Mouse (Mus musculus) MEL (cell line): Measurements from ENCODE around the gene Gm6583. TPM values are rescaled to one million over a fixed set of nuclear protein-coding genes. Genes with fewer than 3 reads are reported as not detected.

Experiments used
- DNase-seq: peaks from one replicate; pipeline ENCODE4 v3.0.0; 2011; ENCODE audit warnings: low read depth, low spot score
- H3K27ac ChIP-seq: 2 replicates; pipeline ENCODE4 v1.5.1; 2012; ENCODE audit warnings: low read depth, mild to moderate bottlenecking, control low read depth, low read length, moderate library complexity; ENCODE audit not compliant: control insufficient read depth
- H3K27me3 ChIP-seq, 2 experiments: fragments of 150-350 bp in 1 of 2; sonication (generic) in 1 of 2; 2 replicates each; pipeline ENCODE4 v1.6.1; 2012; ENCODE audit warnings: low read length in 2 of 2, mild to moderate bottlenecking in 2 of 2, improper control_type of control experiment in 1 of 2, moderate library complexity in 1 of 2; ENCODE audit not compliant: insufficient read depth in 2 of 2, control insufficient read depth in 1 of 2
- H3K36me3 ChIP-seq, 2 experiments: 2 replicates each; pipeline ENCODE4 v1.6.1; 2012 to 2014; ENCODE audit warnings: low read length in 2 of 2, improper control_type of control experiment in 1 of 2, inconsistent platforms in 1 of 2, mild to moderate bottlenecking in 1 of 2; ENCODE audit not compliant: insufficient read depth in 2 of 2, control insufficient read depth in 1 of 2
- H3K4me1 ChIP-seq, 2 experiments: fragments of 150-350 bp in 1 of 2; sonication (generic) in 1 of 2; 2 replicates each; pipeline ENCODE4 v1.6.1; 2012; ENCODE audit warnings: low read length in 2 of 2, improper control_type of control experiment in 1 of 2, mild to moderate bottlenecking in 1 of 2; ENCODE audit not compliant: insufficient read depth in 2 of 2, control insufficient read depth in 1 of 2
- H3K4me3 ChIP-seq, 2 experiments: fragments of 150-350 bp in 1 of 2; sonication (generic) in 1 of 2; 2 replicates each; pipeline ENCODE4 v1.5.1; 2012; ENCODE audit warnings: low read depth in 2 of 2, low read length in 2 of 2, mild to moderate bottlenecking in 2 of 2, moderate library complexity in 2 of 2, control low read depth in 1 of 2, improper control_type of control experiment in 1 of 2; ENCODE audit not compliant: control insufficient read depth in 1 of 2, insufficient read depth in 1 of 2
- H3K79me2 ChIP-seq: 2 replicates; pipeline ENCODE4 v1.6.1; 2012; ENCODE audit warnings: mild to moderate bottlenecking, low read length, moderate library complexity; ENCODE audit not compliant: control insufficient read depth, poor library complexity, insufficient read depth
- H3K9ac ChIP-seq: 2 replicates; pipeline ENCODE4 v1.6.1; 2012; ENCODE audit warnings: low read depth, mild to moderate bottlenecking, control low read depth, low read length, moderate library complexity; ENCODE audit not compliant: control insufficient read depth, poor library complexity, severe bottlenecking
- H3K9me3 ChIP-seq: fragments of 150-350 bp; sonication (generic); replicated peaks from 2 replicates; pipeline ENCODE4 v1.6.1; 2012; ENCODE audit warnings: mild to moderate bottlenecking, low read length, improper control_type of control experiment, moderate library complexity; ENCODE audit not compliant: insufficient read depth
- CHD2 ChIP-seq: IDR thresholded peaks from 2 replicates; pipeline ENCODE4 v1.6.1; 2011; ENCODE audit warnings: low read length, improper control_type of control experiment
- ETS1 ChIP-seq: IDR thresholded peaks from 2 replicates; pipeline ENCODE4 v1.6.1; 2012; ENCODE audit warnings: low read depth, mild to moderate bottlenecking, inconsistent platforms, low read length, improper control_type of control experiment, moderate library complexity
- GABPA ChIP-seq: IDR thresholded peaks from 2 replicates; pipeline ENCODE4 v1.6.1; 2012; ENCODE audit warnings: low read depth, mild to moderate bottlenecking, inconsistent platforms, low read length, improper control_type of control experiment, moderate library complexity
- GATA1 ChIP-seq: IDR thresholded peaks from 2 replicates; pipeline ENCODE4 v1.6.1; 2011; ENCODE audit warnings: low read depth, low read length, improper control_type of control experiment
- HCFC1 ChIP-seq: IDR thresholded peaks from 2 replicates; pipeline ENCODE4 v1.6.1; 2012; ENCODE audit warnings: low read depth, mild to moderate bottlenecking, inconsistent platforms, low read length, improper control_type of control experiment, moderate library complexity
- JUND ChIP-seq: IDR thresholded peaks from 2 replicates; pipeline ENCODE4 v1.6.1; 2011; ENCODE audit warnings: low read depth, mild to moderate bottlenecking, improper control_type of control experiment, low read length
- MAZ ChIP-seq: IDR thresholded peaks from 2 replicates; pipeline ENCODE4 v1.6.1; 2012; ENCODE audit warnings: low read depth, mild to moderate bottlenecking, inconsistent platforms, low read length, improper control_type of control experiment
- MYB ChIP-seq: IDR thresholded peaks from 2 replicates; pipeline ENCODE4 v1.6.1; 2011; ENCODE audit warnings: mild to moderate bottlenecking, low read depth, low read length, improper control_type of control experiment
- NELFE ChIP-seq: IDR thresholded peaks from 2 replicates; pipeline ENCODE4 v1.6.1; 2011; ENCODE audit warnings: low read depth, low read length, improper control_type of control experiment
- NRF1 ChIP-seq: IDR thresholded peaks from 2 replicates; pipeline ENCODE4 v1.6.1; 2014; ENCODE audit warnings: low read depth, mild to moderate bottlenecking, inconsistent platforms, low read length, improper control_type of control experiment, moderate library complexity; ENCODE audit not compliant: poor library complexity, insufficient read depth, severe bottlenecking
- RAD21 ChIP-seq: IDR thresholded peaks from 2 replicates; pipeline ENCODE4 v1.6.1; 2011; ENCODE audit warnings: mild to moderate bottlenecking, low read depth, low read length, improper control_type of control experiment
- SIN3A ChIP-seq: IDR thresholded peaks from 2 replicates; pipeline ENCODE4 v1.6.1; 2012; ENCODE audit warnings: low read length, improper control_type of control experiment, inconsistent platforms
- TAL1 ChIP-seq: IDR thresholded peaks from 2 replicates; pipeline ENCODE4 v1.6.1; 2012; ENCODE audit warnings: mild to moderate bottlenecking, inconsistent platforms, low read length, moderate library complexity, mixed read lengths
- TCF12 ChIP-seq: IDR thresholded peaks from 2 replicates; pipeline ENCODE4 v1.6.1; 2014; ENCODE audit warnings: low read depth, mild to moderate bottlenecking, inconsistent platforms, low read length, improper control_type of control experiment, moderate library complexity
- UBTF ChIP-seq: IDR thresholded peaks from 2 replicates; pipeline ENCODE4 v1.6.1; 2012; ENCODE audit warnings: low read depth, mild to moderate bottlenecking, inconsistent platforms, low read length, improper control_type of control experiment, moderate library complexity, borderline replicate concordance; ENCODE audit not compliant: insufficient read depth
- ZC3H11A ChIP-seq: IDR thresholded peaks from 2 replicates; pipeline ENCODE4 v1.6.1; 2012; ENCODE audit warnings: low read depth, mild to moderate bottlenecking, inconsistent platforms, low read length, improper control_type of control experiment
- ZKSCAN1 ChIP-seq: IDR thresholded peaks from 2 replicates; pipeline ENCODE4 v1.6.1; 2012; ENCODE audit warnings: low read depth, mild to moderate bottlenecking, inconsistent platforms, low read length, improper control_type of control experiment, moderate library complexity
- ZMIZ1 ChIP-seq: IDR thresholded peaks from 2 replicates; pipeline ENCODE4 v1.6.1; 2012; ENCODE audit warnings: low read depth, mild to moderate bottlenecking, inconsistent platforms, low read length, improper control_type of control experiment, moderate library complexity
- ZNF384 ChIP-seq: IDR thresholded peaks from 2 replicates; pipeline ENCODE4 v1.6.1; 2012; ENCODE audit warnings: low read depth, mild to moderate bottlenecking, inconsistent platforms, low read length, improper control_type of control experiment
- polyA plus RNA-seq, 2 experiments: library from polyadenylated mRNA; stranded (reverse) in 1 of 2; unstranded in 1 of 2; fragments of >175 nt in 1 of 2; fragments of >200 nt in 1 of 2; gene quantifications; 2 replicates each; pipeline versions ENCODE4 v1.2.1 to v1.2.4; 2012; ENCODE audit warnings: low replicate concordance in 2 of 2, low read depth in 1 of 2; ENCODE audit not compliant: insufficient read length in 2 of 2, insufficient read depth in 1 of 2, missing spikeins in 1 of 2
- total RNA-seq: library from RNA; depleted of rRNA; stranded (reverse); fragments of 300-350 nt; gene quantifications from 2 replicates; pipeline ENCODE4 v1.2.3, GENCODE M21; 2012

The Gm6583 gene
- total and polyA plus RNA-seq, 3 experiments = 0.04 to 0.11 TPM; not detected in 1

DNA sequence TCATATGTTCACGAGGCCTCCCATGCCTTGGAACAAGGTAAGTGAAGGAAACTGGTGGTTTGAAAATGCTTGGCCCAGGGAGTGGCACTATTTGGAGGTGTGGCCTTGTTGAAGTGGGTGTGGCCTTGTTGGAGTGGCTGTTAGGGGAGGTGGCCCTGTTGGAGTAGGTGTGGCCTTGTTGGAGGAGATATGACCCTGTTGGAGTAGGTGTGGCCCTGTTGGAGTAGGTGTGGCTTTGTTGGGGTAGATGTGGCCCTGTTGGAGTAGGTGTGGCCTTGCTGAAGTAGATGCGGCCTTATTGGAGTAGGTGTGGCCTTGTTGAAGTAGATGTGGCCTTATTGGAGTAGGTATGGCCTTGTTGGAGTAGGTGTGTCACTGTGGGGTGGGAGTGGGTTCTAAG, 30.1 kb upstream of the Gm6583 start:
- H3K27me3 ChIP-seq = no peaks in the 10 kb centered on the region
- no peaks in the 10 kb centered on the region for H3K9me3 ChIP-seq
- no peaks in the 10 kb centered on the region for H3K36me3 ChIP-seq
- no peak overlapping the region for H3K4me3 ChIP-seq
- no peak for TF ChIP-seq JUND
- TF ChIP-seq ETS1 = no peak
- no peak for TF ChIP-seq HCFC1
- no peak for TF ChIP-seq ZC3H11A
- TF ChIP-seq SIN3A = no peak
- no peak for TF ChIP-seq MAZ
- no peak for TF ChIP-seq CHD2
- TF ChIP-seq MYB = no peak
- no peak for TF ChIP-seq NELFE
- TF ChIP-seq NRF1 = no peak
- no peak for TF ChIP-seq GABPA
- TF ChIP-seq GATA1 = no peak
- no peak for TF ChIP-seq TAL1
- TF ChIP-seq ZKSCAN1 = no peak
- TF ChIP-seq ZMIZ1 = no peak
- no peaks in the 10 kb centered on the region for H3K79me2 ChIP-seq
- H3K4me1 ChIP-seq = no peaks in the 10 kb centered on the region
- no peak overlapping the region for H3K27ac ChIP-seq
- peak; percentile 56 for DNase-seq
- H3K9ac ChIP-seq = no peak overlapping the region

DNA sequence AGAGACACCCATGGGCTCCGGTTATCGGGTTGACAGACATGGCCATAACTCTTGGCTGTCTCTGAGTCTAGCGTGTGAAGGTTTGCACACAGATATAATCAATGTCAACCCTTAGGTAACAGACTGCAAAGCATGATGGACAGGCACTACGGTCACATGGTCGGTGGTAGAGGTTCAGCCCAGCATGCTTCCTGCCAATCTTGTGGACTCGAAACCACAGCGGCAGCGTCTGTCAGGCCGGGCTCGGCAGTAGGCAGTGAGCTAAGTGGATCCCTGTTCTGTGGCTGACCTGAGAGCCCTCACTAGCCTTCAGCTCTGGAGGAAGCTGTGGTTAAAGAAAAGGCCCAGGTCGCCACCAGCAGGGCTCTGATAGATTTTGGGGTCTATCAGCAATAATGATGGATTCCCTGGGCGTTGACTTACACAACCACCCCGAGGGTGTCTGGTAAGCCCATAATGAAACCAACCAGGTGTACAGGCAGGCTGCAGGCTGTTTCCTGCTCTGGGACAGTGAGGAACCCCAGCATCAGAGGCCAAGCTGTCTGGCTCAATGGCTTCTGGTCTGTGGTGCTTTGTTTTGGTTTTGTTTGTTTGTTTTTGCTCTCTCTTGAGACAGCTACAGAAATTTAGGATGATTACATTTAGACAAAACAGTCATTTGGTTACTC, 29.1 kb upstream of the Gm6583 start:
- no peaks in the 10 kb centered on the region for H3K36me3 ChIP-seq
- no peak overlapping the region for H3K9ac ChIP-seq
- H3K9me3 ChIP-seq = no peaks in the 10 kb centered on the region
- TF ChIP-seq UBTF (no peak), RAD21 (no peak), SIN3A (no peak), CHD2 (no peak), TCF12 (no peak), ZNF384 (no peak)
- DNase-seq = no peak
- no peak overlapping the region for H3K27ac ChIP-seq
- H3K27me3 ChIP-seq = no peaks in the 10 kb centered on the region
- H3K79me2 ChIP-seq = no peaks in the 10 kb centered on the region
- no peaks in the 10 kb centered on the region for H3K4me1 ChIP-seq
- no peak overlapping the region for H3K4me3 ChIP-seq
